Mouse (Mus musculus) hindbrain, embryonic 14.5 days (tissue): ENCODE results near the gene Bfsp2. TPM values are rescaled to one million over a fixed set of nuclear protein-coding genes. Genes with fewer than 3 reads are reported as not detected.

Experiments
- ATAC-seq: fragments of 200-750 bp; cut with Nextera tagmentation; 2 replicates; pipeline ENCODE4 v1.8.0; 2017; ENCODE audit warnings: moderate number of reproducible peaks, mild to moderate bottlenecking, moderate TSS enrichment, moderate library complexity; ENCODE audit not compliant: low FRiP score
- DNase-seq: peaks from one replicate; pipeline ENCODE4 v3.0.0-alpha.2; 2015; ENCODE audit warnings: low spot score
- H3K27ac ChIP-seq: fragments of 300-500 bp; sonication (generic); 2 replicates; pipeline ENCODE4 v1.5.1; 2014; ENCODE audit warnings: mild to moderate bottlenecking, moderate library complexity
- H3K27me3 ChIP-seq: fragments of 300-500 bp; sonication (generic); 2 replicates; pipeline ENCODE4 v1.6.1; 2014; ENCODE audit warnings: mild to moderate bottlenecking, low read length, mixed read lengths; ENCODE audit not compliant: control insufficient read depth, insufficient read depth
- H3K36me3 ChIP-seq: fragments of 300-500 bp; sonication (generic); replicated peaks from 2 replicates; pipeline ENCODE4 v1.6.1; 2014; ENCODE audit not compliant: control insufficient read depth, insufficient read depth
- H3K4me1 ChIP-seq: fragments of 300-500 bp; sonication (generic); replicated peaks from 2 replicates; pipeline ENCODE4 v1.6.1; 2014; ENCODE audit warnings: antibody characterized with exemption, low read length, mixed read lengths; ENCODE audit not compliant: control insufficient read depth, insufficient read depth
- H3K4me2 ChIP-seq: fragments of 300-500 bp; sonication (generic); replicated peaks from 2 replicates; pipeline ENCODE4 v1.6.1; 2014; ENCODE audit warnings: mild to moderate bottlenecking, moderate library complexity
- H3K4me3 ChIP-seq: fragments of 300-500 bp; sonication (generic); replicated peaks from 2 replicates; pipeline ENCODE4 v1.5.1; 2014; ENCODE audit warnings: mild to moderate bottlenecking, low read length
- H3K9ac ChIP-seq: fragments of 300-500 bp; sonication (generic); 2 replicates; pipeline ENCODE4 v1.6.1; 2014
- H3K9me3 ChIP-seq: fragments of 300-500 bp; sonication (generic); 2 replicates; pipeline ENCODE4 v1.6.1; 2016; ENCODE audit warnings: low read length; ENCODE audit not compliant: control insufficient read depth
- WGBS: fragments of 180-500 bp; shearing (Covaris S2); extraction: QIAGEN DNeasy Blood & Tissue Kit; methylation state at CpG from one replicate; pipeline ENCODE4 v1.1.7; 2014; 5-methylcytosine and 5-hydroxymethylcytosine counted together
- polyA plus RNA-seq: library from polyadenylated mRNA; unstranded; fragments of >200 nt; fragmentation: Nextera tagmentation; extraction: Ambion mirVana; gene quantifications from 2 replicates; pipeline ENCODE4 v1.2.1, GENCODE M21; 2014

Bfsp2 gene
- polyA plus RNA-seq, 1 experiment from 2014 or later = 4.1 TPM

- no peaks in the 10 kb centered on the region for H3K4me1 ChIP-seq
- H3K4me3 ChIP-seq = no peak overlapping the region
- no peak overlapping the region for H3K27ac ChIP-seq
- H3K27me3 ChIP-seq = no peaks in the 10 kb centered on the region
- no peaks in the 10 kb centered on the region for H3K9me3 ChIP-seq
- ATAC-seq = no peak
- no peak for DNase-seq
- WGBS = 86% methylated on average over 4 of the region's 4 CpGs
- H3K4me2 ChIP-seq = no peak overlapping the region
- no peak overlapping the region for H3K9ac ChIP-seq
- no peaks in the 10 kb centered on the region for H3K36me3 ChIP-seq
Measured at GRCm38 (mm10) chr9:103384141-103384796, 96.0 kb downstream of the Bfsp2 start.

- 94% methylated on average over 1 of the region's 1 CpGs for WGBS
- no peak for DNase-seq
- H3K27ac ChIP-seq = no peak overlapping the region
- H3K9me3 ChIP-seq = no peaks in the 10 kb centered on the region
- no peaks in the 10 kb centered on the region for H3K4me1 ChIP-seq
- no peaks in the 10 kb centered on the region for H3K27me3 ChIP-seq
- ATAC-seq = no peak
- no peak overlapping the region for H3K9ac ChIP-seq
- H3K36me3 ChIP-seq = no peaks in the 10 kb centered on the region
- H3K4me3 ChIP-seq = no peak overlapping the region
- no peak overlapping the region for H3K4me2 ChIP-seq
Measured at GRCm38 (mm10) chr9:103383576-103383975, 96.6 kb downstream of the Bfsp2 start.

- no peaks in the 10 kb centered on the region for H3K4me1 ChIP-seq
- DNase-seq (no peak), ATAC-seq (no peak)
- H3K27me3 ChIP-seq = no peaks in the 10 kb centered on the region
- WGBS = 79% methylated on average over 6 of the region's 6 CpGs
- H3K36me3 ChIP-seq = no peaks in the 10 kb centered on the region
- H3K9ac ChIP-seq = no peak overlapping the region
- H3K9me3 ChIP-seq = no peaks in the 10 kb centered on the region
- no peak overlapping the region for H3K4me2 ChIP-seq
- H3K27ac ChIP-seq = no peak overlapping the region
- H3K4me3 ChIP-seq = no peak overlapping the region
Measured at GRCm38 (mm10) chr9:103382989-103383388, 97.2 kb downstream of the Bfsp2 start.

GRCm38 (mm10) chr9:103380566-103380965 is 99.7 kb downstream of the Bfsp2 start:
- H3K36me3 ChIP-seq = no peaks in the 10 kb centered on the region
- DNase-seq = no peak
- no peak overlapping the region for H3K27ac ChIP-seq
- ATAC-seq = no peak
- H3K9me3 ChIP-seq = no peaks in the 10 kb centered on the region
- H3K4me2 ChIP-seq = no peak overlapping the region
- H3K4me1 ChIP-seq = no peaks in the 10 kb centered on the region
- H3K4me3 ChIP-seq = no peak overlapping the region
- WGBS = 76% methylated on average over 4 of the region's 4 CpGs
- no peak overlapping the region for H3K9ac ChIP-seq
- no peaks in the 10 kb centered on the region for H3K27me3 ChIP-seq

- Histone ChIP-seq H3K27ac (no peak overlapping the region), H3K27me3 (no peaks in the 10 kb centered on the region), H3K4me3 (no peak overlapping the region), H3K9ac (no peak overlapping the region), H3K9me3 (no peaks in the 10 kb centered on the region), H3K4me1 (no peaks in the 10 kb centered on the region), H3K4me2 (no peak overlapping the region), H3K36me3 (no peaks in the 10 kb centered on the region)
- no peak for DNase-seq
- no peak for ATAC-seq
- WGBS = 70% methylated on average over 9 of the region's 9 CpGs
Measured at GRCm38 (mm10) chr9:103379199-103379598, 101.0 kb downstream of the Bfsp2 start.

- Histone ChIP-seq H3K9ac (no peak overlapping the region), H3K27me3 (no peaks in the 10 kb centered on the region), H3K9me3 (no peaks in the 10 kb centered on the region), H3K4me1 (no peaks in the 10 kb centered on the region), H3K4me2 (no peak overlapping the region), H3K36me3 (no peaks in the 10 kb centered on the region), H3K4me3 (no peak overlapping the region), H3K27ac (no peak overlapping the region)
- 43% methylated on average over 10 of the region's 10 CpGs for WGBS
- DNase-seq (no peak), ATAC-seq (no peak)
Measured at GRCm38 (mm10) chr9:103378686-103379085, 101.5 kb downstream of the Bfsp2 start.

GRCm38 (mm10) chr9:103376346-103377320 is 103.6 kb downstream of the Bfsp2 start:
- Histone ChIP-seq H3K4me2 (no peak overlapping the region), H3K4me3 (no peak overlapping the region), H3K36me3 (no peaks in the 10 kb centered on the region), H3K9ac (no peak overlapping the region), H3K27ac (no peak overlapping the region), H3K27me3 (no peaks in the 10 kb centered on the region), H3K9me3 (no peaks in the 10 kb centered on the region), H3K4me1 (no peaks in the 10 kb centered on the region)
- DNase-seq = no peak
- 77% methylated on average over 7 of the region's 7 CpGs for WGBS
- ATAC-seq = no peak

Other genes starting within 250 kb of the Bfsp2 start
- gene Trf, start 250.0 kb downstream of the Bfsp2 start, polyA plus RNA-seq = 45.3 and 49.7 TPM in 2 replicates
- 0.50 and 0.73 TPM in 2 replicates for gene 1300017J02Rik, start 175.3 kb downstream of the Bfsp2 start, polyA plus RNA-seq
- gene Topbp1, start 175.2 kb downstream of the Bfsp2 start, polyA plus RNA-seq = 22.6 and 22.8 TPM in 2 replicates
- gene Cdv3, start 114.6 kb downstream of the Bfsp2 start, polyA plus RNA-seq = 62.4 and 76.0 TPM in 2 replicates